Mouse (Mus musculus) common myeloid progenitor, adult 5-6 weeks (primary cell): Measurements from ENCODE around the gene Sdad1. TPM values are rescaled to one million over a fixed set of nuclear protein-coding genes. Genes with fewer than 3 reads are reported as not detected.
A peak's percentile ranks its signal among the peaks of the same experiment; 100 is the strongest.

Experiments
- ATAC-seq: replicated peaks from 2 replicates; pipeline ENCODE4 v1.8.0; 2016; ENCODE audit warnings: low read depth, mild to moderate bottlenecking, moderate TSS enrichment, inconsistent platforms; ENCODE audit not compliant: poor library complexity, severe bottlenecking
- total RNA-seq: library from RNA; stranded (forward); fragments of 200-1000, 187-1606 nt; gene quantifications from 2 replicates; pipeline ENCODE4 v1.2.3, GENCODE M21; 2017

Gene Sdad1
- total RNA-seq, 1 experiment from 2014 or later, result 86.8 TPM

GRCm38 (mm10) chr5:92318119-92318518 is 7.8 kb upstream of the Sdad1 start:
- ATAC-seq, result peak; percentile 56; the same call in 1 of the 2 replicates

DNA sequence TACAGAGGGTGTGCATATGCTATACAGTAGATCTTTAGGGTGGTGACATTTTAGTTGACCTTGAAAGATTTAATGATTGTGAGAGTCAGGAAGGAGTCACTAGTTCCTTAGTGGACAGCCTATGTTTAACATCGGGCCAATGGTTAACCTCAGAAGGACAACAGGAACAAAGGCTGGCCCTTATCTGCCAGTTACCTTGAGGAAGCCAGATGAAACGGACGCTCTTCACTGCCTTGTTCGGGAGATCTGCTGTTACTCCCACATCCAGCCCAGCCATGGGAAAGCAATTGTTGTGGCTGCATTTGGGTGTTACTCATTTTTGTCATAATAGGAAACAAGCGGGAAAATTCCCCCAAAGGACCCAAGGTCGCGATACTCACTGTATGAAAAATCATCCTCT is 3.5 kb upstream of the Sdad1 start:
- no peak for ATAC-seq

- peak; percentile 55 for ATAC-seq
Measured at GRCm38 (mm10) chr5:92312046-92312715, 1.9 kb upstream of the Sdad1 start.

- no peak for ATAC-seq
Measured at GRCm38 (mm10) chr5:92304291-92304690, 6.0 kb downstream of the Sdad1 start.

DNA sequence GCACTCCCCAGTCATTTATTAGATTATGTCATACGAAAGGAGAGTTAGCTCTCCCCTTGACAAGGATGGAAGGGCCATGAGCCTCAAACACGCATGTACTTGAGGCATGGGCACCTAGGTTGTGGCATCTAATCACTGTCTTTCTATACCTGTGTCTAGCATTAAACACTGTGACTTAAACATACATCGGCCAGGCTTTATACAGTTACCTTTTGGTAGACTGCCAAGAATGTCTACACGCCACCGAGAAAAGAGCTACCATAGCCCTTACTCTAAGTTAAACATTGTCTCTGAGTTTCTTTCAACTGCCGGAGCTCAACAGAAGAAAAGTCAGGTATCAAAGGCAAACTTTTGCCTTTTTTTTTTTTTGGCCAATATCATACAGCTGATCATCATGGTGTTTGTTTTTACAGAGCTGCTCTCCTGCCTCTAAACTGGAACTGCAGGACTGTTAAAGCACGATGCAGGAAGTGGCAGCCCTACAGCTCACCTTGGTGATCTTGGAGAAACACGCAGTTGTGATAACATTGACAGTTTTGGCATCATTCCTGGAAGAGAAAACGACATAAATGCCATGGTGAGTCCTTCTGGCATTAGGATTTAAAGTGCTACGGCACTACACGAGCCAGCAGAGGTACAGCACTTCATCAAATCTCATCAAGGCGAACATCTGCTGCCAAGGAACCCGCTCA is 8.0 kb downstream of the Sdad1 start:
- no peak for ATAC-seq

GRCm38 (mm10) chr5:92294525-92294924 is 15.8 kb downstream of the Sdad1 start:
- ATAC-seq, result no peak

DNA sequence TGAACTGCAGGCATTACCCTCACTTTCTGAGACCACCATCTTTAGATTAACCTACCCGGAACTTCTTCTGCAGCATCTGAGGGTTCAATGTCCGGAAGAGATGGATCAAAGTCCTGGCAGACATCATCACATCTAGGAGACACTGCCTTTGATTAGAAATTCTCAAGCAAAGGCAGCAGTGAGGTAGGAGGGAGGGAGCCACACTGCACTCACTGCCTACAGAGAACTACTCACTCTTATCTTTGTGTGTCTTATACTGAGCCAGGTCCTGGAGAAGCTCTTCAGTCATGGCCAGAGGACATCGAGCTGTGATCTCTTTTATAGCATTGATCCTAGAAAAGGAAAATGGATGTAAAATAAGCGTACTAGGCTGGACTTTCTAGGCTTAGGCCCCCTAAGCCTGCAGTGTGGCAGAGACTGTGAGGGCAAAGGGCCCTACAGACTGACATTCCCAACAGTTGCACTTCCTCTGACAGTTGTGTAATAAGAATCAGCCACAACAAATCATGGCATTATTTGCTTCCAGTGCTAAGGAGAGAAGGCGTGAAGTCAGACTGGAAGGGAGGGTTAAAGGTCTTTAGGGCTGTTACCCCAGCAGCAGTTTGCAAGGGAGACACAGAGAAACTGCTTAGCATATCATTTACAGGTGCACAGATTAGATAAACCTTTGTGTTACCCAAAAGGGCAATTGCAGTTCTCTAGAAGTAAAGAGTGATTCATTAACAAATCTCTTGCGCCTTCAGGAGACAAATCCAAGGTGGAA is 18.4 kb downstream of the Sdad1 start:
- no peak for ATAC-seq

DNA sequence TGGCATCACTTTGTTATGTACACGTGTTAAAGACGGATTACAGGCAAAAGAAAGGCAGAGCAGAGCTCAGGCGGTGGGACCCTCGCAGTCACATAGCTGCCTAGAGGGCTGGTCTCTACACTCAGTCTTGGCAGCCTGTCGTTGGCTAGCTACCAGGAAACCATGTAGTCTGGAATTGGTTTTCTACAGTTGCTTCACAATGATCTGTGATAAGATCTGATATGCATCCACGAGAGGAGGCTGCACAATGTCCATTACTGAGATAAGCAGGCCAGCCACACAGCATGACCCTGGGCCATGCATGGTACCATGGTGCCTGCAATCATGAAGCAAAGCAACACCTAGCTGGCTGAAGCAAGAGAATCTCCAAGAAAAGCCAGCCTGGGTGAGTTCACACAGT is 22.4 kb downstream of the Sdad1 start:
- ATAC-seq, result no peak

DNA sequence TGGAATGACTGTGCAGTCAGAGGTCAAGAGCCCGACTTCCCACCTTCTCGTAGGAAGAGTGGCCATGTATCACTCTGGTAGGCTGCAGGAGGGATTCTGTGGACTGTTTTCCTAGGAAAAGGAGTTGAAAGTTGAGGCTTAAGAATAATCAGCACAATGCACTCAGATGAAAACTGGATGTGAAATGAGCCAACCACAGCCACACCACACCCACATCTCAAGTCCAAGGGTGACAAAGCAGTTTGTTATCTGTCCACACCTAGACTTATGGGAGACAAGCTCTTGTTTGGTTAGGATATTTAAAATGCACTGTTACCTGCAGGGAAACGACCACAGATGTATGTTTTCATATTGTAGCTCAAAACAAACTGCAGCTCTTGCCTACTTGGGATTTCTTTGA is 27.2 kb downstream of the Sdad1 start:
- no peak; the same call in 1 of the 2 replicates for ATAC-seq

DNA sequence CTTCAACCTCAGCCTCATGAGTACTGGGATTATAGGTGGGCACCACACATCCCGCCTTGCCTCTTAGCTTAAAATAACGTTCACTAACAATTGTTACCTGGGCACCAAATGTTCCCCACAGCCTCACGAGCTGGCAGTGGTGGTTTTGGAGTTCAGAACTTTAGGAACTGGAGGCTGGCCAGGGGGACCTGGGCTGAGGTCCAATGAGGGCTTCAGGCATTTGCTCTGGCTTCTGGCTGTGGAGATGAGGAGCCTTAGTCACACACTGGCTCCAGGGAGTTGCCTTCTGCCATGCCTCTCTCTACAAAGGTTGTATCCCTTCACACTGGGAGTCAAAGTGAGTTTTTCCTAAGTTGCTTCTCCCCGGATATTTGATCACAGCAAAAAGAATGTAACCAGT is 27.7 kb downstream of the Sdad1 start:
- no peak for ATAC-seq

DNA sequence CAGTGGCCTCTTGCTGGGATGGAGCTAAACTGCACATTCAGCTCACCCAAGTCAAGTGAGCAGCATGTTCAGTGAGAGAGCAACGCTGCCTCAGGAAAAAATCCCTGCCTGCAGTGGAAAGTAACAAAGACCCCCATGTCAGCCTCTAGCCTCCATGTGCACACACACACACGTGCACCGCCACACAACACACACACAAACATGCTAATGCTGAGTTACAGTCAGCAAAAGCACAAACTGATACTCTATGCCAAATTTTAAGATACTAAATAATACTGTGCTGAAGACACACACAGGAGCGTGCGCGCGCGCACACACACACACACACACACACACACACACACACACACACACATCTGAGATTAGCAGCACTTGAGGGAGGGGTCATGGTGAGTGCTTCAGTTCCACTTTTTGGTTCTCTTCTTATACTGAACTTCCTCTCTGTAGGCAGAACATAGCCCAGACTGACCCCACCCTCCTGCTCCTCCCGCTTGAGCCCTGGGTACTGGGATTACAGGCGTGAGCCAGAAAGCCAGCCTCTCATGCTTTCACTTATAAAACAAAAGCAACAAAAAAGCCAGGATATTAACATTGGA is 31.2 kb downstream of the Sdad1 start:
- ATAC-seq, result peak; percentile 71

DNA sequence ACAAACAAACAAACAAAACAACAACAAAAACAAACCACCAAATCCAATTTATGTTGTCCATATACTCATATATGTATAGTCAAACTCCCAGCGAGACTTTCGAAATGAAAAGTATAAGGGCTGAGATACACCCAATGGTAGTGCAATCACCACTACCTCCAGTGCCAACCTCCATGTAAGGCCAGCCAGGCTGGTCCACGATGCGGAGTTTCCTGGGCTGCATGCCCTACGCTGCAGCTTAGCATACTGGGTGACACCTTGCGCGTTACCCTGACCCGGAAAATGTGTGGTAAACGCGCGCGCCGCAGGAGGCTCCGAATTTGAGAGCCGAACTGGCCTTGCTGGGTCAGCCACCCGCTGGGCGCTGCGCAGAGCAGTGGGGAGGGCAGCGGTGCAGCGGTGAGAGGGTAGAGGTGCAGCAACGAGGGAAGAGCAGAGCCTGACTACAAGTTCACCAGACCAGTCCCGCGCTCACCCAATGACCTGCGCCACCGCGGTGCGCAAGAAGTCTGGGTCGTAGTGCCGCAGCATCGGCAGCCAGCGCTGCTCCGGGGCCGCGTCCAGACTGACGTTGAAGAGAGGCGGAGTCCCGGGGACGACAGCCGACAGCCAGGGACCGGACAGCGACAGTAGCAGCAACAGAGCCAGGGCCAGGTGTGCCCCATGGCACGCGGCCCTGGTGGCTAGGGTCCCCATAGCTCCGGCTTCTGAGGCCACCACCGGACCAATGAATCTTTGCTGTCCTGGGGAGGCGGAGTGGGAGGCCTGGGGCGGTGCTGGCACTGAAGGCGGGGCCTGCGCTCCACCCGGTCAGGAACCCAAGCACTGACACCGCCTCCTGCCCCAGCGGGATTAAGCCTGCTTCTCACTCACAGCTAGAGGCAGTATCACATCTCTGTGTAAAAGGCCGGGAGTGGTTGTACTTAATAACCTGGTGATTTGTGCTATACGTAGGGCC is 32.6 kb downstream of the Sdad1 start, which contains the start of gene Naaa:
Naaa (minus strand) TSS at position 734 of the 958 bp plus-strand sequence.
- peak; percentile 84 for ATAC-seq

- ATAC-seq, result peak; percentile 52
Measured at GRCm38 (mm10) chr5:92270496-92270895, 39.8 kb downstream of the Sdad1 start.

- ATAC-seq, result no peak
Measured at GRCm38 (mm10) chr5:92263761-92264359, 46.4 kb downstream of the Sdad1 start.

- no peak for ATAC-seq
Measured at GRCm38 (mm10) chr5:92262646-92263045, 47.6 kb downstream of the Sdad1 start.

DNA sequence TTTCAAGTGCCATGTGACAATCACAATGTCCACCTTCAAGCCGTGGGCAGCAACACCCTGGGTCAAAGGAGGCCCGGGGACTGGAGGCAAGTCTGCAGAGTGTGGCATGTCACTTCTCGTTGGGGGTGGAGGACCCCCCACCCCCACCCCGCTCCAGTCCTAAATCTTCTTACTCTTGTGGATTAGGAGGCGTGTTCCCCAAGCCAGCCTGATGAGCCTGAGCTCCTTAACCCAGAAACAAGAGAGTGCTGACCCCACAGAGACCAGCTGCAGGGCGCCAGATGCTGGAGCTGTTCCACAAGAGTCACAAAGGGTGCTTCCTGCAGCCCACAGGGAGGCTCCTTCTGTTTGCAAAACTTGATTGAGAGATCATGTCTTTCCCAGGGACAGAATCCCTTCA is 54.1 kb downstream of the Sdad1 start, which contains the start of gene Ppef2:
Ppef2 (minus strand) TSS at position 61 of the 400 bp plus-strand sequence.
- ATAC-seq, result peak; percentile 20; the same call in 1 of the 2 replicates

- ATAC-seq, result peak; percentile 68
Measured at GRCm38 (mm10) chr5:92254476-92254875, 55.8 kb downstream of the Sdad1 start.

GRCm38 (mm10) chr5:92252797-92253343 is 57.4 kb downstream of the Sdad1 start:
- ATAC-seq, result no peak; the same call in 1 of the 2 replicates

DNA sequence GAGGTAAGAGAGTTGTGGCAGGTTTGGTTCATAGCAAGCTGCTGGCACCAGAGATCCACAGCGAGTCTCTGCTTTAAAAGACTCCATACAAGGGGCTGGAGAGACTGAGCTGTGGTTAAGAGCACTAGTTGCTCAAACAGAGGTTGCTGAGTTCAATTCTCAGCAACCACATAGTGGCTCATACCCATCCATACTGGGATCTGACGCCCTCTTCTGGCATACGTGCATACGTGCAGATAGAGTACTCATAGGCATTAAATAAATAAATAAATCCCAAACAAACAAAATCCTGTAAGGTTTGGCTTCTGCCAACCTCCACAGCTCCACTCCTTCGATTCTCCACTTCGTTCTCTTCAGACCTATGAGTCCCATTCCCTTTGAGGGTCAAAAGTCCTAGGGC is 58.2 kb downstream of the Sdad1 start:
- no peak for ATAC-seq
